Mouse (Mus musculus) heart, adult 2 months (tissue): Measurements from ENCODE around the gene Doc2b. TPM values are rescaled to one million over a fixed set of nuclear protein-coding genes. Genes with fewer than 3 reads are reported as not detected.
"Not testable (repeated sequence)": the region's sequence is repeated elsewhere in the genome, so short reads cannot be mapped to it uniquely, and the experiment has no call there.

Experiments used
- DNase-seq, 2 experiments: peaks; one replicate each; pipeline ENCODE4 v3.0.0; 2021
- H3K27ac ChIP-seq: fragments of 200-600 bp; 2 replicates; pipeline ENCODE4 v1.8.1; 2022
- H3K27me3 ChIP-seq: fragments of 200-500 bp; 2 replicates; pipeline ENCODE4 v1.6.1; 2012; ENCODE audit warnings: mild to moderate bottlenecking, low read length, inconsistent platforms, mixed read lengths; ENCODE audit not compliant: control insufficient read depth, insufficient read depth
- H3K36me3 ChIP-seq: fragments of 200-500 bp; 2 replicates; pipeline ENCODE4 v1.6.1; 2012; ENCODE audit warnings: low read length, inconsistent platforms; ENCODE audit not compliant: control insufficient read depth, insufficient read depth
- H3K4me1 ChIP-seq: fragments of 200-500 bp; 2 replicates; pipeline ENCODE4 v1.6.1; 2011; ENCODE audit warnings: low read length; ENCODE audit not compliant: control insufficient read depth, insufficient read depth
- H3K4me3 ChIP-seq: fragments of 200-600 bp; 2 replicates; pipeline ENCODE4 v1.8.1; 2022
- H3K79me2 ChIP-seq: fragments of 200-500 bp; replicated peaks from 2 replicates; pipeline ENCODE4 v1.6.1; 2012; ENCODE audit warnings: mild to moderate bottlenecking, inconsistent platforms, low read length, moderate library complexity, mixed read lengths; ENCODE audit not compliant: control insufficient read depth, insufficient read depth
- H3K9ac ChIP-seq: fragments of 200-500 bp; 2 replicates; pipeline ENCODE4 v1.6.1; 2012; ENCODE audit warnings: low read depth, mild to moderate bottlenecking, control low read depth, inconsistent platforms, low read length, mixed read lengths
- CTCF ChIP-seq: fragments of 200-600 bp; IDR thresholded peaks from 2 replicates; pipeline ENCODE4 v1.8.1; 2022; ENCODE audit warnings: antibody characterized with exemption, mild to moderate bottlenecking, moderate library complexity
- EP300 ChIP-seq: fragments of 200-500 bp; IDR thresholded peaks from 2 replicates; pipeline ENCODE4 v1.6.1; 2011; ENCODE audit warnings: low read depth, low read length, control low read depth; ENCODE audit not compliant: insufficient read depth
- POLR2A ChIP-seq: fragments of 200-500 bp; IDR thresholded peaks from 2 replicates; pipeline ENCODE4 v1.6.1; 2011; ENCODE audit warnings: mild to moderate bottlenecking, low read depth, low read length, control low read depth; ENCODE audit not compliant: insufficient read depth
- WGBS: fragments of 180-500 bp; shearing (Covaris S2); methylation state at CpG from one replicate; pipeline ENCODE4 v1.1.7; 2018; 5-methylcytosine and 5-hydroxymethylcytosine counted together
- intact Hi-C: fragments of 180-260 bp; cut with DNase I; formaldehyde crosslinking; loops from one replicate; pipeline ENCODE4 v1.15.1; 2025
- polyA plus RNA-seq: library from polyadenylated mRNA; depleted of rRNA; stranded (reverse); fragments of >200 nt; gene quantifications from 2 replicates; pipeline ENCODE4 v1.2.3, GENCODE M21; 2012
- total RNA-seq, 2 experiments: library from RNA; stranded (reverse); gene quantifications; 2 replicates each; pipeline ENCODE4 v1.2.3; 2021

The Doc2b gene
- total and polyA plus RNA-seq, 3 experiments: 0.14 to 0.61 (median 0.52) TPM

GRCm38 (mm10) chr11:75737806-75738476 is 57.9 kb downstream of the Doc2b start:
- intact Hi-C loops: no loop called here
- Histone ChIP-seq H3K27me3 (no peaks in the 10 kb centered on the region), H3K79me2 (peaks cover 28% of the 10 kb centered on the region), H3K4me3 (no peak overlapping the region), H3K27ac (no peak overlapping the region), H3K36me3 (peaks cover 69% of the 10 kb centered on the region), H3K4me1 (peaks cover 28% of the 10 kb centered on the region), H3K9ac (no peak overlapping the region)
- TF ChIP-seq POLR2A (no peak), EP300 (no peak), CTCF (no peak)
- no peak for DNase-seq
- 33% methylated on average over 2 of the region's 2 CpGs for WGBS

GRCm38 (mm10) chr11:75736978-75737377 is 58.9 kb downstream of the Doc2b start:
- no peak for TF ChIP-seq CTCF
- TF ChIP-seq EP300: no peak
- no peak for TF ChIP-seq POLR2A
- no peak for DNase-seq
- Histone ChIP-seq H3K27ac (no peak overlapping the region), H3K9ac (peak overlapping the region; percentile 32), H3K27me3 (no peaks in the 10 kb centered on the region), H3K79me2 (peaks cover 24% of the 10 kb centered on the region), H3K4me1 (peaks cover 27% of the 10 kb centered on the region), H3K4me3 (no peak overlapping the region), H3K36me3 (peaks cover 62% of the 10 kb centered on the region)
- 15% methylated on average over 3 of the region's 3 CpGs for WGBS
- intact Hi-C loops: no loop called here

- Histone ChIP-seq H3K27me3 (no peaks in the 10 kb centered on the region), H3K4me1 (peaks cover 21% of the 10 kb centered on the region), H3K27ac (no peak overlapping the region), H3K9ac (no peak overlapping the region), H3K36me3 (peaks cover 49% of the 10 kb centered on the region), H3K79me2 (peaks cover 21% of the 10 kb centered on the region), H3K4me3 (peak overlapping the region; percentile 2)
- 52% methylated on average over 5 of the region's 5 CpGs for WGBS
- TF ChIP-seq POLR2A (no peak), EP300 (no peak), CTCF (no peak)
- intact Hi-C loops: no loop called here
- DNase-seq: no peak
These were observed 60.2 kb downstream of the Doc2b start for GRCm38 (mm10) chr11:75735462-75736252.

GRCm38 (mm10) chr11:75733227-75733940 is 62.5 kb downstream of the Doc2b start:
- WGBS: under 1% methylated on average over 49 of the region's 52 CpGs
- TF ChIP-seq CTCF (peak; percentile 10; the same call in 1 of the 2 replicates), EP300 (no peak), POLR2A (no peak)
- Histone ChIP-seq H3K4me3 (peak overlapping the region; percentile 85), H3K79me2 (peaks cover 13% of the 10 kb centered on the region), H3K27me3 (no peaks in the 10 kb centered on the region), H3K27ac (peak overlapping the region; percentile 97), H3K9ac (peak overlapping the region; percentile 95), H3K4me1 (peaks cover 16% of the 10 kb centered on the region), H3K36me3 (peaks cover 35% of the 10 kb centered on the region)
- intact Hi-C loops: loop anchor here (2.0 kb wide), 1 partner anchor 79 kb away; no protein-coding TSS in a partner anchor
- peak; percentile 91 to 93 for DNase-seq

GRCm38 (mm10) chr11:75732434-75733226 is 63.2 kb downstream of the Doc2b start, which contains the start of gene Ywhae:
Gene Ywhae, plus strand, starts transcription at chr11:75732869.
- Histone ChIP-seq H3K27me3 (no peaks in the 10 kb centered on the region), H3K79me2 (peaks cover 13% of the 10 kb centered on the region), H3K36me3 (peaks cover 30% of the 10 kb centered on the region), H3K9ac (peak within 1 kb of the TSS; percentile 95), H3K27ac (peak within 1 kb of the TSS; percentile 97), H3K4me1 (peaks cover 11% of the 10 kb centered on the region), H3K4me3 (peak within 1 kb of the TSS; percentile 85)
- TF ChIP-seq CTCF (0 out of 2 replicates have a peak, but pooled peaks have one; percentile 20), POLR2A (peak; percentile 97), EP300 (peak; percentile 69; the same call in 1 of the 2 replicates)
- WGBS: 1% methylated on average over 76 of the region's 76 CpGs
- peak in 1 of 2 experiments; percentile 94 for DNase-seq
- intact Hi-C loops: loop anchor here (2.0 kb wide), 1 partner anchor 78 kb away; no protein-coding TSS in a partner anchor

- H3K9ac ChIP-seq, H3K27me3 ChIP-seq, H3K79me2 ChIP-seq, intact Hi-C loops, H3K4me3 ChIP-seq, H3K4me1 ChIP-seq, H3K36me3 ChIP-seq, DNase-seq, H3K27ac ChIP-seq: not testable (repeated sequence)
- 88% methylated on average over 6 of the region's 6 CpGs for WGBS
These were observed 68.2 kb downstream of the Doc2b start for GRCm38 (mm10) chr11:75727659-75728058.
